Mouse (Mus musculus): Measurements from ENCODE around the gene Nup155. TPM values are rescaled to one million over a fixed set of nuclear protein-coding genes. Genes with fewer than 3 reads are reported as not detected.
"Not testable (repeated sequence)": the region's sequence is repeated elsewhere in the genome, so short reads cannot be mapped to it uniquely, and the experiment has no call there.

The Nup155 gene
- polyA plus RNA-seq (2012; ENCODE audit: insufficient read depth, insufficient read length, missing spikeins): 4.8 and 4.9 TPM in 2 replicates

DNA sequence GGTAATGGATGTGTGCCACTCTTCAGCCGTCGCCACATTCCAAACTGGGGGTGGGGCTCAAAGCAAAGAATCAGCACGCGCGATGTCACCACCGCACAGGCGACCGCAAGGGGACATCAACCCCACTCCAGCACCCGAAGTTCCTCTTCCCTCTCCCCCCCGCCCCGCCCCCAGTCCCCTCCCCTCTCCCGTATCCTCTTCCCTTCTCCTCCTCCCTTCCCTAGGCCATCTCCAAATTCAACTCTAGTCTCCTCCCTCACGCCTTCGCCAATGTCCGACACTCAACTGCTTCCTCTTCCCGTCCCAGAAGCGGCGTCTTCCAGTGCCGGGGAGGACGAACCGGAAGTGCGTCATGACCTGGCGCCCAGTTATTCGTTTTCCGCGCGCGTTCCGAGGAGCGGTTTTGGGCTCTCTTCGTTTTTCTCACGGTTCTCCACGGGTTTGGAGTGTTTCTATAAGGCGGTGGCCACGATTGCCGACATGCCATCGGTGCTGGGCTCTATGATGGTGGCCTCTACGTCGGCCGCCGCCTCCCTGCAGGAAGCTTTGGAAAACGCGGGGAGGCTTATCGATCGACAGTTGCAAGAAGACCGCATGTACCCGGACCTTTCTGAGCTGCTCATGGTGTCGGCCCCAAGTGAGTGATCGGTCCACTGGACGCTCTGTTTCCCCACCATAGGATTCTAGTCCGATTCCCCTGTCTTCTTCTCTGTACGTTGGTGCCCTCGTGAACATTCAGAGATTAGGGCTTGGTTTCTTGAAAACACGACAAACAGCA, at the start of gene Nup155:
Gene Nup155, plus strand, starts transcription at position 308 of the 778 bp plus-strand sequence.
- peak within 1 kb of the TSS; percentile 34 for H3K27ac ChIP-seq (replicated peaks; ENCODE audit: low read depth, low read length)
- peak within 1 kb of the TSS; percentile 93 for H3K4me3 ChIP-seq (ENCODE audit: insufficient read depth, low read depth, low read length)
- peaks cover 3% of the 10 kb centered on the region; the same call in 1 of the 2 replicates for H3K4me1 ChIP-seq (ENCODE audit: control insufficient read depth, insufficient read depth, insufficient read length, low read length)

DNA sequence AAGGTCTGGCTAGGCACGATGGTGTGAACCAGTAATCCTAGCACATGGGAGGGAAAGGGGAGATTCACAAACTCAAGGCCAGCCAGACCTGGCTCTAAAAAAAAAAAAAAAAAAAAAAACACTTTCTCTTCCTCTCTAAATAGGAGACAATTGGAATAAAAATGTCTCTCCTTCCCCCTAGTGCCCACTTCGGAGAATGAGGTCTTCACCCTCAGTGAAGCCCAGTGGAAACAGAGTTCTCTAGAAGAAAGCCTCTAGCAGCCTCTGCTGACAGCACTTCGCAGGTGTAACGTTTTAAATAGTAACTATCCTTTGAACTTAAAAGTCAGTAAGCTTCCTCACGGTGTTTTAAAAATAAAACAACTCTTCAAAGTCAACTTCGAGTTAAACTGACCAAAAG, 43.9 kb upstream of the Nup155 start:
- H3K4me3 ChIP-seq (ENCODE audit: insufficient read depth, low read depth, low read length): no peak overlapping the region
- no peaks in the 10 kb centered on the region for H3K4me1 ChIP-seq (ENCODE audit: control insufficient read depth, insufficient read depth, insufficient read length, low read length)
- H3K27ac ChIP-seq (replicated peaks; ENCODE audit: low read depth, low read length): no peak overlapping the region

DNA sequence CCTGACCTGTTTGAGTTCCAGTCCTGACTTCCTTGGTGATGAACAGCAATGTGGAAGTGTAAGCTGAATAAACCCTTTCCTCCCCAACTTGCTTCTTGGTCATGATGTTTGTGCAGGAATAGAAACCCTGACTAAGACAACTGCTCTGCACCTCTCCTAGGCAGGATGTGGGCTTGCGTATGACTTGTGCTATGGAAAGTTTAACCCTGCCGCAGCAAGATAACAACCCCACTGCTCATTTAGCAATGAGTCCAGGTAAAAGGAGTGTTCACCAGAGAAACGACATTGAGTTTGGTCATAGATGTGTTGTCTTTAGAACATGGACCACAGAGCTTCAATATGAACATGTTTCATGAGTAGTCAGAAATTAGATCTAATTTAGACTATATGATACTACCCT, 35.9 kb upstream of the Nup155 start:
- not testable (repeated sequence) for H3K27ac ChIP-seq (replicated peaks; ENCODE audit: low read depth, low read length); H3K4me3 ChIP-seq (ENCODE audit: insufficient read depth, low read depth, low read length); H3K4me1 ChIP-seq (ENCODE audit: control insufficient read depth, insufficient read depth, insufficient read length, low read length)

DNA sequence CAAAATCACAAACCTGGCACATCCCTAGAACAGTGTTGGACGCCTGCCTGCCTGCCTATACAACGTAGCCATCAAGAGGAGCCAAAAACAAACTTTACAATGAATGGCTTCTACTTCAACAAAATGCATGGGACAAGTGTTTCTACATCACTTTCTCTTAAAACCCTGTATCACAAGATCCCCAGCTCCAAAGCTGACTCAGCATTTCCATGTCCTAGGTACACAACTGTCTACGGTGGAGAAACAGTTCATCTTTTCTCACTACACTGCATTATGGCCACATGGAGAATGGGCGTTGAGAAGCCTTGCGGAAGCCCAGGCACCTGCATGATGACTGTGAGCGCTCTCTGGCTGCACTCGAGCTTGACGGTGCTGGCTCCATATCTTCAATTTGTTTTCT, 26.9 kb upstream of the Nup155 start:
- no peak overlapping the region for H3K27ac ChIP-seq (replicated peaks; ENCODE audit: low read depth, low read length)
- no peaks in the 10 kb centered on the region for H3K4me1 ChIP-seq (ENCODE audit: control insufficient read depth, insufficient read depth, insufficient read length, low read length)
- no peak overlapping the region for H3K4me3 ChIP-seq (ENCODE audit: insufficient read depth, low read depth, low read length)

DNA sequence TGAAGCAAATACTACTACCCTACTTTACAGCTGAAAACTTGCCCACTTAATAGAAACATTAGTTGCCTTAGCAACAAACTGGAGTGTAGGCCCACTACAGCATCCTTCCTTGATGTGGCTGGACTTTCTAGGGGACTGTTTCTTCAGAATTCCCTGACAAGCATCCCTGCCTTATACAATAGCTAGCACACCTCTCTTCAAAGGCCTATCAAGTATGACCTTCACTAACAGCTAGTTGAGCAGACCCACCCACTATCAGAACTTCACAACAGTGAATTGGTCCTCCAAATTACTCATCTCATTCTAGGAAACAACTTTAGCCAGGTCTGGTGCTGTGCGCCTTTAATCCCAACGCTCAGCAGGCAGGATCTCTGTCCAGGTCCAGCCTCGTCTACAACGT, 21.8 kb upstream of the Nup155 start:
- Histone ChIP-seq H3K27ac (replicated peaks; ENCODE audit: low read depth, low read length) (no peak overlapping the region), H3K4me3 (ENCODE audit: insufficient read depth, low read depth, low read length) (no peak overlapping the region)

DNA sequence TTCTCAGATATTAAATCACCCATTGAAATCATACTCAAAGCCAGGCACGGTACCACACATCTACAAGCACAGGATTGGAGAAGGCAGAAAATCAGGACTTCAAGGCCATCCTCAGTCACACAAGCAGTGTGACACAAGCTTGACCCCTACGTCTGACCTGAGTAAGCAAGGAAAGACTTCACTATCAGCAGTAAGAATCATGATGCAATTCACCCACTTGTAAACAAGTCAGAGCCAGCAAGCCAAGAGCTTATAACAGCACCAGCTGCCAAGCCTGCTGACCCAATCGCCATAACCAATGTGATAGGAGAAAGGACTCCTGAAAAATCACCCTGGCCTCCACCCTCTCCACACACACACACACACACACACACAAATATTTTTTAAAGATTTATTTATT, 20.4 kb upstream of the Nup155 start:
- H3K4me1 ChIP-seq (ENCODE audit: control insufficient read depth, insufficient read depth, insufficient read length, low read length): no peaks in the 10 kb centered on the region
- H3K27ac ChIP-seq (replicated peaks; ENCODE audit: low read depth, low read length): no peak overlapping the region
- H3K4me3 ChIP-seq (ENCODE audit: insufficient read depth, low read depth, low read length): no peak overlapping the region

More for the DNA sequence above, 21.8 kb upstream of the Nup155 start:
- H3K4me1 ChIP-seq (ENCODE audit: control insufficient read depth, insufficient read depth, insufficient read length, low read length): no peaks in the 10 kb centered on the region

DNA sequence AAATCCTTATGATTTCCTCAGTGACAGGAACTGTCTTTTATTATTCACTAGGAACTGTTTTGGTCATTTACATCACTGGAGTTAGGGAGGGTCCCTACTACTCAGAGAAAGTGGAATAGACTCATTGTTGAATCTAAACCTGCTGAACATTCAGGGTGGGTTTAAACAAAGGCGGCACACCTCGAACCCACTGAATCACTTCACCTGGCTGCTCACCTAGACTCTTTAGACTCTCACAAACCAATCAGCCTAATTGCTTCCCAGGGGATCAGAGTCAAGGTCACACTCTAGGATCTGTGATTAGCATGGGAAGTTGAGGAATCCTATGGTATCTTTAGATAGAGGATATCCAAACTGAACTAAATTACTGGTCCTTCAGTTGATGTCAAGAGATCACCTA, 18.4 kb upstream of the Nup155 start:
- Histone ChIP-seq H3K4me1 (ENCODE audit: control insufficient read depth, insufficient read depth, insufficient read length, low read length) (no peaks in the 10 kb centered on the region), H3K27ac (replicated peaks; ENCODE audit: low read depth, low read length) (no peak overlapping the region), H3K4me3 (ENCODE audit: insufficient read depth, low read depth, low read length) (no peak overlapping the region)

DNA sequence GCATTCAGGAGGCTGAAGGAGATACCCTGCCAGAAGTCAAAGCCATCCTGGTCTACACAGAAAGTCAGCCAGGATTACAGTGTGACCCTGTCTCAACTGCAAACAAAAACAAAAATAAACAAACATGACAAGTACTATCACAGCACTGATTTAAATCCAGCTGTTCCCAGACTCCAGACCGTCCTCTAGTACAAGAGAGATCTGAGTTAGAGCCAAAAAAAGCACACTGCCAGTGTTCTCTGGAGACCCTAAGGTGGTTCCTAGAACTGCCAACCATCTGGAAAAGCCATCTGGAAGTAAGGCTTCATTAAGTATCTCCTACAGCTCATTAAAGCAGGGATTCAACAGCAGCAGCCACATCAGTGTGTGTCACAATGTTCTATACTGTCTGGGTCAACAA, 16.4 kb upstream of the Nup155 start:
- H3K4me3 ChIP-seq (ENCODE audit: insufficient read depth, low read depth, low read length); H3K4me1 ChIP-seq (ENCODE audit: control insufficient read depth, insufficient read depth, insufficient read length, low read length); H3K27ac ChIP-seq (replicated peaks; ENCODE audit: low read depth, low read length): not testable (repeated sequence)

DNA sequence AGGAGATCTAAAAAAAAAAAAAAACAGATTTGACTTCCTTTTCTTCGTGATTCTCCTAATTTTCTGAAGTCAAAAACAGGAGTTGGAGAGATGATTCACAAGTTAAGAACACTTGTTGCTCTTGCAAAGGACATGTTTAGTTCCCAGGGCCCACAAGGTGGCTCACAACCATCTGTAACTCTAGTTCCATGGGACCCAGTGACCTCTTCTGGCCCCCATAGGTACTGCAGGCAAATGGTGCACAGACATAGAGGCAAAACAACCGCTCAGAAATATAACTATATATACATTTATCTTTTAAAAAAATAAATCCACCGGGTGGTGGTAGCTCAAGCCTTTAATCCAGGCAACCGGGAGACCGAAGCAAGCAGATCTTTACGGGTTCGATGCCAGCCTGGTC, 11.2 kb upstream of the Nup155 start:
- Histone ChIP-seq H3K4me3 (ENCODE audit: insufficient read depth, low read depth, low read length) (peak overlapping the region; percentile 35; the same call in 1 of the 2 replicates), H3K4me1 (ENCODE audit: control insufficient read depth, insufficient read depth, insufficient read length, low read length) (no peaks in the 10 kb centered on the region)

DNA sequence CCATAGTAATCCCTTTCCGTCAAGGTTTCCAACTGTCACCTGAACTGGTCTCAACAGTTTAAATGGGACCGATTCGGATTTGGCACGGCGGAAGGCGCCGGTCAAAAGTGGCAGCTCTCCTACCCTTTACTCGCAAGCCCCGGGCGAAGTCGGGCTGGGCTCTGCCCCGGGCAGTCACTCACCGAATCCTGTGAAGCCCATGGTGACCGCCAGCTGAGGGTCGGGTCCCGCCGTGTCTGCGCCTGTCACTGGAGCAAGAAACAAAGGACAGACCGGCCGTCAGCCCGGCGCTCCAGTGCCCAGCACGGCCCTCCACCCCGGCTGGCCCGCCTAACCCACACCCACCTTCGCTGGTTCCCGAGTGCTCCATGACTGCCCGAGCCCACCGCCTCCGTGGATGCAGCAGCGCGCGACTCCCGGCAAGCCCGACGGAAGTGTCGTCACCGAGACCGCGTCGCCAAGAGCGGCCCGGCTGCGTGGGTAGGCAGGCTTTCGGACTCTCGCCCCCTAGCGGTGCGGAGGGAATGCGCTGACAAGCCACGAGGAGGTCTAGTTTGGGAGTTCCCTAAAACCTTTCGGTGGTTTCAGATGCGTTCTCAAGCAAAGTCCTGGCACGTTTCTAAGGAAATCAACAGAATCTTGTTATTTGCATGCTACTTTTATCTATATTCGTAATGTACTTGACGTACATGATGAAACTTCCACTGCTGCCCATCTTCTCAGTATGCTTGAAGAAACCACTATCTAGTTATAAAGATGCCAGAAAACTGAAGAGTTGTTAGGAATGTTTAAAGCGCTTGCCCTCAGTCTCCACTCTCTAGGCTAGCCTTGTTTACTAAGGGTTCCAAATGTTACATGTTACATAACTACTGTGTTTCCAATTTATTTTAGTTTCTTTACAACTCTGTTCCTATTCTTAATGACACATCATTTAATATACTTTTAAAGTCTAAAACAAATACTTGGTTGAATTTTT, 10.0 kb upstream of the Nup155 start, which contains the start of gene Wdr70:
Gene Wdr70, minus strand, starts transcription at position 436 of the 976 bp plus-strand sequence.
- H3K27ac ChIP-seq (replicated peaks; ENCODE audit: low read depth, low read length): no peak within 1 kb of the TSS
- H3K4me1 ChIP-seq (ENCODE audit: control insufficient read depth, insufficient read depth, insufficient read length, low read length): no peaks in the 10 kb centered on the region
- peak within 1 kb of the TSS; percentile 83 for H3K4me3 ChIP-seq (ENCODE audit: insufficient read depth, low read depth, low read length)

More for the DNA sequence above, 11.2 kb upstream of the Nup155 start:
- no peak overlapping the region for H3K27ac ChIP-seq (replicated peaks; ENCODE audit: low read depth, low read length)

DNA sequence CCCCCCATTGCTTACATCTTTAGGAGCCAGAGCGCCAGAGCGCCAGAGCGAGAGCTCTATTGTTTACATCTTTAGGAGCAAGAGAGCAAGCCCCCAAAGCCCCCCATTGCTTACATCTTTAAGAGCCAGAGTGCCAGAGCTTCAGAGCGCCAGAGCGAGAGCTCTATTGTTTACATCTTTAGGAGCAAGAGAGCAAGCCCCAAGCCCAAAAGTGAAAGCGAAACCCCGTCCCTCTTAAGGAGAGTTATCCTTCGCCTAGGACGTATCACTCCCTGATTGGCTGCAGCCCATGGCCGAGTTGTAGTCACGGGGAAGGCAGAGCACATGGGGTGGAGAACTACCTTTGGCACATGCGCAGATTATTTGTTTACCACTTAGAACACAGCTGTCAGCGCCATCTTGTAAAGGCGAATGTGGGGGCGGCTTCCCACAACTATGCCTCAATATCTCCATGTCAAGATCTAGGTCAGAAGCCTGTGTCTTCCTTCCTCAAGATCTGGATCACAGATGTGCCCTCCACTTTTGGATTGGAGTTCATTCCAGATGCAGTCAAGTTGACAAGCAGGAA, 7.0 kb upstream of the Nup155 start:
- not testable (repeated sequence) for H3K4me1 ChIP-seq (ENCODE audit: control insufficient read depth, insufficient read depth, insufficient read length, low read length); H3K4me3 ChIP-seq (ENCODE audit: insufficient read depth, low read depth, low read length); H3K27ac ChIP-seq (replicated peaks; ENCODE audit: low read depth, low read length)

DNA sequence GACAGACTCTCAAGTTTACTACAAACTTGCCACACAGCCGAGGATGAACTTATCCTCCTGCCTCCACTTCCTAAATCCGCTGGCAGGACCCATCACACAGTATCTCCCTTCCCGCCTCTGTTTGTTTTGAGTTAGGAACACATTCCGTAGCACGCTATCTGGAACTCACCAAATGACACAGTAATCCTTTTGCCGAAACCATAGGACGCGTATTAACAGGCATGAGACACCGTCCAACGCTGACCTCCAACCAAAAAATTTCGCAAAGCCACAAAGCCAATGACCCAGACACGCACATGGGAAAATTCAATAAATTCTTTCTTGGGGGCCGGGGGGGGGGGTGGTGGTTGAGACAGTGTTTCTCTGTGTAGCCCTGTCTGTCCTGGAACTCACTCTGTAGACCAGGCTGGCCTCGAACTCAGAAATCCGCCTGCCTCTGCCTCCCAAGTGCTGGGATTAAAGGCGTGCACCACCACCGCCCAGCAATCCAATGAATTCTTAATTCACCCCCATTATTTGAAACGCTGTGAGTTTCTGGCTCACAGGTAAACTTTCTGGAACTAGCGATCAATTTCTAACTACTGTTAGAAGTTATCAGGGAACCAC, 610 bp upstream of the Nup155 start:
- H3K4me1 ChIP-seq (ENCODE audit: control insufficient read depth, insufficient read depth, insufficient read length, low read length): peaks cover 3% of the 10 kb centered on the region; the same call in 1 of the 2 replicates
- H3K4me3 ChIP-seq (ENCODE audit: insufficient read depth, low read depth, low read length): peak overlapping the region; percentile 93
- peak overlapping the region; percentile 26; the same call in 1 of the 2 replicates for H3K27ac ChIP-seq (replicated peaks; ENCODE audit: low read depth, low read length)

DNA sequence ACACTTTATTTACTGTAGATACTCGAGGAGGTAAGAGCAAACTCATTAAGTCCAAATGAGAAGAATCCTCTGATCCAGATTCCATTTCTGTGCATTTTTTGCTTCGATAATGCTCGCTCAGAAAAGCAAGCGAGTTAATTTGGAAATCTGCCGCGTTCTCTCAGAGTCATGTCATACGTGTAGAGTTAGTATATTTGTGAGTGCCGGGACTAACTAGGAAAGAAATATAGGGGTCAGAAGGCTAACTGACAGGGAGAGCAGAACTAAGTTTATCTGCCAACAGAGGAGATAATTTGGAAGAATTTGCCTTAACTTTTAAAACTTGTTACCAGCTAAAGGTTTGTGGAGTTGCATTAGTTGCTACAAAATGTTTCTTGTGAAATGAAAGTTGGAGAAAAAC, 709 bp downstream of the Nup155 start:
- H3K4me3 ChIP-seq (ENCODE audit: insufficient read depth, low read depth, low read length): peak overlapping the region; percentile 93
- H3K4me1 ChIP-seq (ENCODE audit: control insufficient read depth, insufficient read depth, insufficient read length, low read length): peaks cover 3% of the 10 kb centered on the region; the same call in 1 of the 2 replicates
- H3K27ac ChIP-seq (replicated peaks; ENCODE audit: low read depth, low read length): no peak overlapping the region

DNA sequence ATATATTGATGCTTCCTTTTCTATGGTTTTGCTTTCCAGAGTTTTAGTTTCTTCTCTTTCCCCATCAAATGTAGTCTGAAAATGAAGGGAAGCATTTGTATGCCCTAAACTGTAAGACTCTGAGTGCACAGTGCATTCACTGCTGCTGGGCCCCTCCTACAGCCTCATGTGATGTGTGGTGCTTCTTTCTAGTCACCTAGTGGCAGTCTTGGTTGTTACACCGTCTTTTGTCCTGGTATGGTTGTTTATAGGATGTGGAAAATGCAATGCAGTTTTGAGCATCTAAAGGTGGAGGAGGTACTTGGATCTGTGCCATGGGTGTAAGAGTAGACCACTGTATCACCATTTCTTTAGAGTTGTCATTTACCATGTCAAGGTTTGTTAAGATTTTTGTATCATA, 20.2 kb downstream of the Nup155 start:
- H3K4me3 ChIP-seq (ENCODE audit: insufficient read depth, low read depth, low read length): no peak overlapping the region
- H3K27ac ChIP-seq (replicated peaks; ENCODE audit: low read depth, low read length): no peak overlapping the region
- H3K4me1 ChIP-seq (ENCODE audit: control insufficient read depth, insufficient read depth, insufficient read length, low read length): no peaks in the 10 kb centered on the region

Measured in brown adipose tissue, adult 24 weeks (tissue).